Mouse (Mus musculus) liver, embryonic 15.5 days (tissue): ENCODE results near the gene Sipa1l3. TPM values are rescaled to one million over a fixed set of nuclear protein-coding genes. Genes with fewer than 3 reads are reported as not detected.
A peak's percentile ranks its signal among the peaks of the same experiment; 100 is the strongest.

Experiments used
- ATAC-seq: fragments of 200-750 bp; cut with Nextera tagmentation; 2 replicates; pipeline ENCODE4 v1.8.0; 2017; ENCODE audit warnings: moderate number of reproducible peaks, mild to moderate bottlenecking, moderate library complexity; ENCODE audit not compliant: insufficient read depth
- H3K27ac ChIP-seq: fragments of 300-500 bp; sonication (generic); replicated peaks from 2 replicates; pipeline ENCODE4 v1.5.1; 2015; ENCODE audit warnings: mild to moderate bottlenecking, inconsistent platforms
- H3K27me3 ChIP-seq: fragments of 300-500 bp; sonication (generic); 2 replicates; pipeline ENCODE4 v1.6.1; 2015; ENCODE audit warnings: mild to moderate bottlenecking, inconsistent platforms
- H3K36me3 ChIP-seq: fragments of 300-500 bp; sonication (generic); replicated peaks from 2 replicates; pipeline ENCODE4 v1.6.1; 2015; ENCODE audit warnings: moderate library complexity, mild to moderate bottlenecking, inconsistent platforms
- H3K4me1 ChIP-seq: fragments of 300-500 bp; sonication (generic); replicated peaks from 2 replicates; pipeline ENCODE4 v1.6.1; 2015; ENCODE audit warnings: inconsistent platforms
- H3K4me2 ChIP-seq: fragments of 300-500 bp; sonication (generic); 2 replicates; pipeline ENCODE4 v1.6.1; 2015; ENCODE audit warnings: moderate library complexity, mild to moderate bottlenecking, inconsistent platforms
- H3K4me3 ChIP-seq: fragments of 300-500 bp; sonication (generic); replicated peaks from 2 replicates; pipeline ENCODE4 v1.5.1; 2015; ENCODE audit warnings: mild to moderate bottlenecking, inconsistent platforms
- H3K9ac ChIP-seq: fragments of 300-500 bp; sonication (generic); 2 replicates; pipeline ENCODE4 v1.6.1; 2015; ENCODE audit warnings: moderate library complexity, mild to moderate bottlenecking, inconsistent platforms
- H3K9me3 ChIP-seq: fragments of 300-500 bp; sonication (generic); replicated peaks from 2 replicates; pipeline ENCODE4 v1.6.1; 2016; ENCODE audit warnings: inconsistent platforms
- WGBS: fragments of 180-500 bp; shearing (Covaris S2); methylation state at CpG from one replicate; pipeline ENCODE4 v1.1.7; 2015; ENCODE audit warnings: mixed read lengths; ENCODE audit not compliant: insufficient replicate concordance; 5-methylcytosine and 5-hydroxymethylcytosine counted together
- polyA plus RNA-seq: library from polyadenylated mRNA; unstranded; fragments of >200 nt; fragmentation: Nextera tagmentation; extraction: Ambion mirVana; gene quantifications from 2 replicates; pipeline ENCODE4 v1.2.1, GENCODE M21; 2015

Gene Sipa1l3
- polyA plus RNA-seq, 1 experiment from 2014 or later: 2.6 TPM

GRCm38 (mm10) chr7:29334156-29334555 lies 184.3 kb downstream of the Sipa1l3 start:
- Histone ChIP-seq H3K4me2 (no peak overlapping the region), H3K4me1 (peaks cover 49% of the 10 kb centered on the region), H3K4me3 (no peak overlapping the region), H3K27me3 (no peaks in the 10 kb centered on the region), H3K27ac (no peak overlapping the region), H3K36me3 (peaks cover 31% of the 10 kb centered on the region), H3K9ac (no peak overlapping the region), H3K9me3 (no peaks in the 10 kb centered on the region)
- 67% methylated on average over 7 of the region's 7 CpGs for WGBS
- no peak for ATAC-seq

- Histone ChIP-seq H3K27me3 (no peaks in the 10 kb centered on the region), H3K36me3 (peaks cover 47% of the 10 kb centered on the region), H3K4me2 (no peak overlapping the region), H3K9ac (no peak overlapping the region), H3K4me1 (peaks cover 4% of the 10 kb centered on the region; the same call in 1 of the 2 replicates), H3K27ac (no peak overlapping the region), H3K4me3 (no peak overlapping the region), H3K9me3 (no peaks in the 10 kb centered on the region)
- no peak for ATAC-seq
- WGBS: 83% methylated on average over 16 of the region's 16 CpGs
Observed at GRCm38 (mm10) chr7:29328984-29329383, 189.5 kb downstream of the Sipa1l3 start.

- Histone ChIP-seq H3K4me2 (no peak overlapping the region), H3K4me1 (no peaks in the 10 kb centered on the region), H3K4me3 (no peak overlapping the region), H3K36me3 (peaks cover 48% of the 10 kb centered on the region), H3K9me3 (no peaks in the 10 kb centered on the region), H3K27ac (no peak overlapping the region), H3K27me3 (no peaks in the 10 kb centered on the region), H3K9ac (no peak overlapping the region)
- WGBS: 79% methylated on average over 6 of the region's 6 CpGs
- ATAC-seq: no peak
Observed at GRCm38 (mm10) chr7:29327087-29327486, 191.4 kb downstream of the Sipa1l3 start.

GRCm38 (mm10) chr7:29319337-29320307 lies 198.8 kb downstream of the Sipa1l3 start:
- 14% methylated on average over 19 of the region's 19 CpGs for WGBS
- Histone ChIP-seq H3K4me3 (no peak overlapping the region), H3K27ac (no peak overlapping the region), H3K4me2 (peak overlapping the region; percentile 53), H3K4me1 (peaks cover 34% of the 10 kb centered on the region), H3K9me3 (no peaks in the 10 kb centered on the region), H3K36me3 (peaks cover 13% of the 10 kb centered on the region; the same call in 1 of the 2 replicates), H3K9ac (no peak overlapping the region), H3K27me3 (0 out of 2 replicates have a peak, but pooled peaks cover 5% of the 10 kb centered on the region)
- no peak for ATAC-seq

GRCm38 (mm10) chr7:29318115-29318911 lies 200.1 kb downstream of the Sipa1l3 start:
- H3K27me3 ChIP-seq: 0 out of 2 replicates have a peak, but pooled peaks cover 5% of the 10 kb centered on the region
- peak; percentile 46; the same call in 1 of the 2 replicates for ATAC-seq
- H3K4me2 ChIP-seq: peak overlapping the region; percentile 53
- no peak overlapping the region for H3K4me3 ChIP-seq
- no peaks in the 10 kb centered on the region for H3K9me3 ChIP-seq
- no peak overlapping the region for H3K9ac ChIP-seq
- H3K27ac ChIP-seq: no peak overlapping the region
- 3% methylated on average over 18 of the region's 18 CpGs for WGBS
- H3K4me1 ChIP-seq: peaks cover 37% of the 10 kb centered on the region
- peaks cover 8% of the 10 kb centered on the region; the same call in 1 of the 2 replicates for H3K36me3 ChIP-seq

- H3K27ac ChIP-seq: no peak overlapping the region
- peaks cover 37% of the 10 kb centered on the region for H3K4me1 ChIP-seq
- H3K36me3 ChIP-seq: peaks cover 7% of the 10 kb centered on the region; the same call in 1 of the 2 replicates
- H3K27me3 ChIP-seq: 0 out of 2 replicates have a peak, but pooled peaks cover 5% of the 10 kb centered on the region
- ATAC-seq: no peak
- no peaks in the 10 kb centered on the region for H3K9me3 ChIP-seq
- no peak overlapping the region for H3K4me3 ChIP-seq
- H3K9ac ChIP-seq: no peak overlapping the region
- WGBS: 0% methylated on average over 2 of the region's 2 CpGs
- peak overlapping the region; percentile 53; the same call in 1 of the 2 replicates for H3K4me2 ChIP-seq
Observed at GRCm38 (mm10) chr7:29317558-29317957, 200.9 kb downstream of the Sipa1l3 start.

- Histone ChIP-seq H3K27ac (no peak overlapping the region), H3K36me3 (0 out of 2 replicates have a peak, but pooled peaks cover under 1% of the 10 kb centered on the region), H3K4me2 (no peak overlapping the region), H3K4me1 (peaks cover 37% of the 10 kb centered on the region), H3K27me3 (0 out of 2 replicates have a peak, but pooled peaks cover 5% of the 10 kb centered on the region), H3K9me3 (no peaks in the 10 kb centered on the region), H3K4me3 (no peak overlapping the region), H3K9ac (no peak overlapping the region)
- 9% methylated on average over 10 of the region's 10 CpGs for WGBS
- no peak for ATAC-seq
Observed at GRCm38 (mm10) chr7:29316976-29317375, 201.5 kb downstream of the Sipa1l3 start.

GRCm38 (mm10) chr7:29316137-29316734 lies 202.2 kb downstream of the Sipa1l3 start:
- H3K4me1 ChIP-seq: peaks cover 37% of the 10 kb centered on the region
- H3K9ac ChIP-seq: no peak overlapping the region
- no peak overlapping the region for H3K4me2 ChIP-seq
- H3K36me3 ChIP-seq: no peaks in the 10 kb centered on the region
- no peak overlapping the region for H3K27ac ChIP-seq
- no peak overlapping the region for H3K4me3 ChIP-seq
- 69% methylated on average over 17 of the region's 17 CpGs for WGBS
- no peaks in the 10 kb centered on the region for H3K9me3 ChIP-seq
- peaks cover 5% of the 10 kb centered on the region; the same call in 1 of the 2 replicates for H3K27me3 ChIP-seq
- no peak for ATAC-seq

- Histone ChIP-seq H3K4me2 (no peak overlapping the region), H3K36me3 (no peaks in the 10 kb centered on the region), H3K4me1 (peaks cover 42% of the 10 kb centered on the region), H3K4me3 (no peak overlapping the region), H3K27me3 (peaks cover 17% of the 10 kb centered on the region), H3K9me3 (no peaks in the 10 kb centered on the region), H3K9ac (no peak overlapping the region), H3K27ac (no peak overlapping the region)
- ATAC-seq: no peak
- 53% methylated on average over 13 of the region's 13 CpGs for WGBS
Observed at GRCm38 (mm10) chr7:29314844-29315628, 203.4 kb downstream of the Sipa1l3 start.
